Mouse (Mus musculus): ENCODE data around the gene Ell. TPM values are rescaled to one million over a fixed set of nuclear protein-coding genes. Genes with fewer than 3 reads are reported as not detected.

The Ell gene
- polyA plus RNA-seq, 1 experiment from 2014 or later: 9.5 TPM

- no peak for DNase-seq
- ATAC-seq: no peak
- peak overlapping the region; percentile 99 for H3K27ac ChIP-seq (ENCODE audit: low read depth)
- H3K4me2 ChIP-seq (ENCODE audit: low read depth, low read length): peak overlapping the region; percentile 96
- peak overlapping the region; percentile 87 for H3K4me3 ChIP-seq (ENCODE audit: low read depth, low read length)
- peak overlapping the region; percentile 94 for H3K9ac ChIP-seq (replicated peaks)
- 18% methylated on average over 7 of the region's 7 CpGs for WGBS (ENCODE audit: insufficient replicate concordance)
- TF ChIP-seq CTCF (IDR thresholded peaks at IDR 0.05; ENCODE audit: low read depth) (0 out of 2 replicates have a peak, but pooled peaks have one; percentile 1), EP300 (IDR thresholded peaks at IDR 0.05; ENCODE audit: low read depth) (no peak)
- peaks cover 15% of the 10 kb centered on the region for H3K36me3 ChIP-seq (replicated peaks; ENCODE audit: insufficient read depth, low read length)
- H3K9me3 ChIP-seq (ENCODE audit: low read length): no peaks in the 10 kb centered on the region
- H3K27me3 ChIP-seq (ENCODE audit: insufficient read depth, low read length): no peaks in the 10 kb centered on the region
- peaks cover 45% of the 10 kb centered on the region for H3K4me1 ChIP-seq (ENCODE audit: insufficient read depth)
These were observed 1.3 kb downstream of the Ell start for GRCm38 (mm10) chr8:70540507-70541071.

- Histone ChIP-seq H3K4me3 (ENCODE audit: low read depth, low read length) (peak overlapping the region; percentile 87), H3K9ac (replicated peaks) (peak overlapping the region; percentile 94), H3K9me3 (ENCODE audit: low read length) (no peaks in the 10 kb centered on the region), H3K27me3 (ENCODE audit: insufficient read depth, low read length) (no peaks in the 10 kb centered on the region), H3K36me3 (replicated peaks; ENCODE audit: insufficient read depth, low read length) (peaks cover 10% of the 10 kb centered on the region), H3K4me1 (ENCODE audit: insufficient read depth) (peaks cover 50% of the 10 kb centered on the region), H3K27ac (ENCODE audit: low read depth) (peak overlapping the region; percentile 99), H3K4me2 (ENCODE audit: low read depth, low read length) (peak overlapping the region; percentile 96)
- TF ChIP-seq EP300 (IDR thresholded peaks at IDR 0.05; ENCODE audit: low read depth): no peak
- TF ChIP-seq CTCF (IDR thresholded peaks at IDR 0.05; ENCODE audit: low read depth): no peak
- 55% methylated on average over 5 of the region's 5 CpGs for WGBS (ENCODE audit: insufficient replicate concordance)
- no peak for DNase-seq
- no peak for ATAC-seq
These were observed 1.8 kb downstream of the Ell start for GRCm38 (mm10) chr8:70541081-70541480.

GRCm38 (mm10) chr8:70544200-70544687, 5.0 kb downstream of the Ell start:
- peak; percentile 66 for TF ChIP-seq CTCF (IDR thresholded peaks at IDR 0.05; ENCODE audit: low read depth)
- peak; percentile 81 for TF ChIP-seq EP300 (IDR thresholded peaks at IDR 0.05; ENCODE audit: low read depth)
- ATAC-seq (peak; percentile 57), DNase-seq (peak; percentile 82)
- Histone ChIP-seq H3K4me2 (ENCODE audit: low read depth, low read length) (peak overlapping the region; percentile 58; the same call in 1 of the 2 replicates), H3K9me3 (ENCODE audit: low read length) (no peaks in the 10 kb centered on the region), H3K4me1 (ENCODE audit: insufficient read depth) (peaks cover 64% of the 10 kb centered on the region), H3K36me3 (replicated peaks; ENCODE audit: insufficient read depth, low read length) (no peaks in the 10 kb centered on the region; the same call in 1 of the 2 replicates), H3K4me3 (ENCODE audit: low read depth, low read length) (0 out of 2 replicates have a peak overlapping the region, but pooled peaks have one; percentile 1), H3K27me3 (ENCODE audit: insufficient read depth, low read length) (no peaks in the 10 kb centered on the region), H3K27ac (ENCODE audit: low read depth) (peak overlapping the region; percentile 99), H3K9ac (replicated peaks) (peak overlapping the region; percentile 54)
- 27% methylated on average over 6 of the region's 6 CpGs for WGBS (ENCODE audit: insufficient replicate concordance)

DNA sequence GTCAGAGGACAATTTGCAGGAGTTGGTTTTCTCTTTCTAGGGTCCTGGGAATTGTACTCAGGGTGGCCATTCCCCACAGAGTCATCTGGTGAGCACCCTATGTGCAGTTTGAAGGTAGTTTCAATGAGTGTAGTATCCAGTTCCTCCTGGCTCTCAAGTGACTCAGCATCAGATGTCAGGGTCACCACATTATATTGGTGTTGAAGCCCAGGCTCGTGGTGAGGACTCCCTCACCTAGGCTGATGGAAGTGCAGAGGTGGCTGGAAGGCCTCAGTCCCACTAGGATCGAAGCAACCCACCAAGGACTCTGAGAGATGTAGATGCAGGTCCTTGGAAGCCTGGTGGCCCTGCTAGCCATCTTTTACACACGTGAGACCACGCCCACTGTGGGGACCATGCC, 7.2 kb downstream of the Ell start:
- 60% methylated on average over 4 of the region's 4 CpGs for WGBS (ENCODE audit: insufficient replicate concordance)
- Histone ChIP-seq H3K27ac (ENCODE audit: low read depth) (no peak overlapping the region), H3K4me3 (ENCODE audit: low read depth, low read length) (no peak overlapping the region)

GRCm38 (mm10) chr8:70547762-70548161, 8.5 kb downstream of the Ell start:
- peaks cover 75% of the 10 kb centered on the region for H3K4me1 ChIP-seq (ENCODE audit: insufficient read depth)

More for the DNA sequence above, 7.2 kb downstream of the Ell start:
- ATAC-seq (no peak), DNase-seq (no peak)
- Histone ChIP-seq H3K27me3 (ENCODE audit: insufficient read depth, low read length) (no peaks in the 10 kb centered on the region), H3K4me1 (ENCODE audit: insufficient read depth) (peaks cover 70% of the 10 kb centered on the region), H3K4me2 (ENCODE audit: low read depth, low read length) (no peak overlapping the region), H3K9me3 (ENCODE audit: low read length) (no peaks in the 10 kb centered on the region), H3K36me3 (replicated peaks; ENCODE audit: insufficient read depth, low read length) (peaks cover 6% of the 10 kb centered on the region), H3K9ac (replicated peaks) (peak overlapping the region; percentile 34; the same call in 1 of the 2 replicates)
- TF ChIP-seq EP300 (IDR thresholded peaks at IDR 0.05; ENCODE audit: low read depth) (no peak), CTCF (IDR thresholded peaks at IDR 0.05; ENCODE audit: low read depth) (no peak)

DNA sequence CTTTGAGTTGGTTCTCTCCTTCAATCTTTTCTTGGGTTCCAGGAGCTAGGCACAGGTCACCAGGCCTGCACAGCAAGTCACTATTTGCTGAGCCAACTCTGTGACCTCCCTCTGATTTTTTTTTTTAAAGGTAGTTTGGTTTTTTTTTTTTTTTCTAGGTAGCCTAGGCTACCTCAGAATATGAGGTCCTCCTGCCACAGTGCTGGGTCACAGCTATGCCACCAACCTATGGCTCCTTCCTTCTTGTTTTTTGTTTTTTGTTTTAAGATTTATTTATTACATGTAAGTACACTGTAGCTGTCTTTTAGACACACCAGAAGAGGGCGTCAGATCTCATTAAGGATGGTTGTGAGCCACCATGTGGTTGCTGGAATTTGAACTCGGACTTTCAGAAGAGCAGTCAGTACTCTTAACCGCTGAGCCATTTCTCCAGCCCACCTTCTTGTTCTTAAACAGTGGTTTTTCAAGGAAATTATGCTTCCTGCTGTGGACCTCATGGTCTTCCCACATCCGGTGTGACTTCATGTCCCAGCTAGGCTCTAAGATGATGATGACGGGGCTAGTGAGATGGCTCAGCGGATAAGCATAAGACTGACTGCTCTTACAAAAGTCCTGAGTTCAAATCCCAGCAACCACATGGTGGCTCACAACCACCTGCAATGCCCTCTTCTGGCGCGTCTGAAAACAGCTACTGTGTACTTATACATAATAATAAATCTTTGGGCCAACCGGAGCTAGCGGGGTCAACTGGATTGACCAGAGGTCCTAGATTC, 10.3 kb downstream of the Ell start:
- Histone ChIP-seq H3K27ac (ENCODE audit: low read depth) (0 out of 2 replicates have a peak overlapping the region, but pooled peaks have one; percentile 35), H3K4me1 (ENCODE audit: insufficient read depth) (peaks cover 78% of the 10 kb centered on the region), H3K4me2 (ENCODE audit: low read depth, low read length) (no peak overlapping the region), H3K36me3 (replicated peaks; ENCODE audit: insufficient read depth, low read length) (peaks cover 6% of the 10 kb centered on the region), H3K4me3 (ENCODE audit: low read depth, low read length) (no peak overlapping the region), H3K9me3 (ENCODE audit: low read length) (no peaks in the 10 kb centered on the region), H3K27me3 (ENCODE audit: insufficient read depth, low read length) (no peaks in the 10 kb centered on the region), H3K9ac (replicated peaks) (no peak overlapping the region)
- ATAC-seq: no peak
- DNase-seq: no peak
- 57% methylated on average over 10 of the region's 10 CpGs for WGBS (ENCODE audit: insufficient replicate concordance)
- TF ChIP-seq EP300 (IDR thresholded peaks at IDR 0.05; ENCODE audit: low read depth) (no peak), CTCF (IDR thresholded peaks at IDR 0.05; ENCODE audit: low read depth) (peak; percentile 20)

More at GRCm38 (mm10) chr8:70547762-70548161, 8.5 kb downstream of the Ell start:
- H3K9ac ChIP-seq (replicated peaks): no peak overlapping the region
- H3K9me3 ChIP-seq (ENCODE audit: low read length): no peaks in the 10 kb centered on the region
- no peak overlapping the region for H3K4me2 ChIP-seq (ENCODE audit: low read depth, low read length)
- DNase-seq (no peak), ATAC-seq (no peak)
- H3K4me3 ChIP-seq (ENCODE audit: low read depth, low read length): no peak overlapping the region
- peak overlapping the region; percentile 35; the same call in 1 of the 2 replicates for H3K27ac ChIP-seq (ENCODE audit: low read depth)
- TF ChIP-seq EP300 (IDR thresholded peaks at IDR 0.05; ENCODE audit: low read depth) (no peak), CTCF (IDR thresholded peaks at IDR 0.05; ENCODE audit: low read depth) (no peak)
- 77% methylated on average over 6 of the region's 6 CpGs for WGBS (ENCODE audit: insufficient replicate concordance)
- H3K36me3 ChIP-seq (replicated peaks; ENCODE audit: insufficient read depth, low read length): peaks cover 6% of the 10 kb centered on the region
- H3K27me3 ChIP-seq (ENCODE audit: insufficient read depth, low read length): no peaks in the 10 kb centered on the region

Data from liver, postnatal 0 days (tissue).